Mouse (Mus musculus) c-Kit-positive CD71-positive TER-119-negative erythroid progenitor cells, embryonic 14.5 days (primary cell): Measurements from ENCODE around the gene Sash1.
A peak's percentile ranks its signal among the peaks of the same experiment; 100 is the strongest.

ENCODE experiments used
- DNase-seq: peaks from one replicate; pipeline ENCODE4 v3.0.0-alpha.2; 2013; ENCODE audit warnings: low read depth

Gene Sash1

GRCm38 (mm10) chr10:8885630-8886527 lies at the start of gene Sash1:
Gene Sash1, minus strand, starts transcription at chr10:8886070.
- peak; percentile 20 for DNase-seq

GRCm38 (mm10) chr10:8935601-8936000 lies 49.7 kb upstream of the Sash1 start:
- DNase-seq: no peak

- DNase-seq: no peak
These were observed 47.8 kb upstream of the Sash1 start for GRCm38 (mm10) chr10:8933451-8934372.

- DNase-seq: no peak
These were observed 45.8 kb upstream of the Sash1 start for GRCm38 (mm10) chr10:8931548-8932240.

- DNase-seq: no peak
These were observed 44.8 kb upstream of the Sash1 start for GRCm38 (mm10) chr10:8930672-8931071.

- no peak for DNase-seq
These were observed 43.1 kb upstream of the Sash1 start for GRCm38 (mm10) chr10:8928775-8929647.

- no peak for DNase-seq
These were observed 42.4 kb upstream of the Sash1 start for GRCm38 (mm10) chr10:8928261-8928660.

GRCm38 (mm10) chr10:8926906-8927305 lies 41.0 kb upstream of the Sash1 start:
- DNase-seq: no peak

- DNase-seq: no peak
These were observed 40.4 kb upstream of the Sash1 start for GRCm38 (mm10) chr10:8926295-8926694.

- DNase-seq: no peak
These were observed 39.4 kb upstream of the Sash1 start for GRCm38 (mm10) chr10:8925299-8925698.

- DNase-seq: no peak
These were observed 35.3 kb upstream of the Sash1 start for GRCm38 (mm10) chr10:8921098-8921693.

- peak; percentile 0 for DNase-seq
These were observed 31.9 kb upstream of the Sash1 start for GRCm38 (mm10) chr10:8917798-8918197.

- no peak for DNase-seq
These were observed 31.5 kb upstream of the Sash1 start for GRCm38 (mm10) chr10:8917350-8917749.

- no peak for DNase-seq
These were observed 29.9 kb upstream of the Sash1 start for GRCm38 (mm10) chr10:8915755-8916154.

GRCm38 (mm10) chr10:8913904-8914303 lies 28.0 kb upstream of the Sash1 start:
- DNase-seq: no peak

- peak; percentile 1 for DNase-seq
These were observed 26.9 kb upstream of the Sash1 start for GRCm38 (mm10) chr10:8912706-8913275.

GRCm38 (mm10) chr10:8912213-8912612 lies 26.3 kb upstream of the Sash1 start:
- DNase-seq: no peak

GRCm38 (mm10) chr10:8910237-8910990 lies 24.5 kb upstream of the Sash1 start:
- no peak for DNase-seq

- no peak for DNase-seq
These were observed 17.2 kb upstream of the Sash1 start for GRCm38 (mm10) chr10:8903086-8903485.

- DNase-seq: no peak
These were observed 16.5 kb upstream of the Sash1 start for GRCm38 (mm10) chr10:8902412-8902811.
